Mouse (Mus musculus) MEL (cell line): Measurements from ENCODE around the gene Gclm. TPM values are rescaled to one million over a fixed set of nuclear protein-coding genes. Genes with fewer than 3 reads are reported as not detected.
"Not testable (repeated sequence)": the region's sequence is repeated elsewhere in the genome, so short reads cannot be mapped to it uniquely, and the experiment has no call there.

Source experiments
- DNase-seq: peaks from one replicate; pipeline ENCODE4 v3.0.0; 2011; ENCODE audit warnings: low read depth, low spot score
- H3K27ac ChIP-seq: 2 replicates; pipeline ENCODE4 v1.5.1; 2012; ENCODE audit warnings: low read depth, mild to moderate bottlenecking, control low read depth, low read length, moderate library complexity; ENCODE audit not compliant: control insufficient read depth
- H3K27me3 ChIP-seq, 2 experiments: fragments of 150-350 bp in 1 of 2; sonication (generic) in 1 of 2; 2 replicates each; pipeline ENCODE4 v1.6.1; 2012; ENCODE audit warnings: low read length in 2 of 2, mild to moderate bottlenecking in 2 of 2, improper control_type of control experiment in 1 of 2, moderate library complexity in 1 of 2; ENCODE audit not compliant: insufficient read depth in 2 of 2, control insufficient read depth in 1 of 2
- H3K36me3 ChIP-seq, 2 experiments: 2 replicates each; pipeline ENCODE4 v1.6.1; 2012 to 2014; ENCODE audit warnings: low read length in 2 of 2, improper control_type of control experiment in 1 of 2, inconsistent platforms in 1 of 2, mild to moderate bottlenecking in 1 of 2; ENCODE audit not compliant: insufficient read depth in 2 of 2, control insufficient read depth in 1 of 2
- H3K4me1 ChIP-seq, 2 experiments: fragments of 150-350 bp in 1 of 2; sonication (generic) in 1 of 2; 2 replicates each; pipeline ENCODE4 v1.6.1; 2012; ENCODE audit warnings: low read length in 2 of 2, improper control_type of control experiment in 1 of 2, mild to moderate bottlenecking in 1 of 2; ENCODE audit not compliant: insufficient read depth in 2 of 2, control insufficient read depth in 1 of 2
- H3K4me3 ChIP-seq, 2 experiments: fragments of 150-350 bp in 1 of 2; sonication (generic) in 1 of 2; 2 replicates each; pipeline ENCODE4 v1.5.1; 2012; ENCODE audit warnings: low read depth in 2 of 2, low read length in 2 of 2, mild to moderate bottlenecking in 2 of 2, moderate library complexity in 2 of 2, control low read depth in 1 of 2, improper control_type of control experiment in 1 of 2; ENCODE audit not compliant: control insufficient read depth in 1 of 2, insufficient read depth in 1 of 2
- H3K79me2 ChIP-seq: 2 replicates; pipeline ENCODE4 v1.6.1; 2012; ENCODE audit warnings: mild to moderate bottlenecking, low read length, moderate library complexity; ENCODE audit not compliant: control insufficient read depth, poor library complexity, insufficient read depth
- H3K9ac ChIP-seq: 2 replicates; pipeline ENCODE4 v1.6.1; 2012; ENCODE audit warnings: low read depth, mild to moderate bottlenecking, control low read depth, low read length, moderate library complexity; ENCODE audit not compliant: control insufficient read depth, poor library complexity, severe bottlenecking
- H3K9me3 ChIP-seq: fragments of 150-350 bp; sonication (generic); replicated peaks from 2 replicates; pipeline ENCODE4 v1.6.1; 2012; ENCODE audit warnings: mild to moderate bottlenecking, low read length, improper control_type of control experiment, moderate library complexity; ENCODE audit not compliant: insufficient read depth
- CTCF ChIP-seq, 3 experiments: IDR thresholded peaks in 2 of 3; conservative IDR thresholded peaks in 1 of 3; 2 replicates each; pipeline ENCODE4 v1.5.1; 2011 to 2012; ENCODE audit warnings: low read length in 3 of 3, low read depth in 2 of 3, mild to moderate bottlenecking in 2 of 3, improper control_type of control experiment in 1 of 3, inconsistent platforms in 1 of 3, mixed read lengths in 1 of 3, moderate library complexity in 1 of 3; ENCODE audit not compliant: control insufficient read depth in 1 of 3, insufficient read depth in 1 of 3, poor library complexity in 1 of 3, severe bottlenecking in 1 of 3
- E2F4 ChIP-seq: IDR thresholded peaks from 2 replicates; pipeline ENCODE4 v1.6.1; 2011; ENCODE audit warnings: low read depth, low read length, improper control_type of control experiment, borderline replicate concordance
- KAT2A ChIP-seq: conservative IDR thresholded peaks from 2 replicates; pipeline ENCODE4 v1.6.1; 2012; ENCODE audit warnings: low read depth, low read length, improper control_type of control experiment, inconsistent platforms
- MAZ ChIP-seq: IDR thresholded peaks from 2 replicates; pipeline ENCODE4 v1.6.1; 2012; ENCODE audit warnings: low read depth, mild to moderate bottlenecking, inconsistent platforms, low read length, improper control_type of control experiment
- MYC ChIP-seq: IDR thresholded peaks from 2 replicates; pipeline ENCODE4 v1.6.1; 2011; ENCODE audit warnings: low read depth, mild to moderate bottlenecking, low read length, improper control_type of control experiment, moderate library complexity
- POLR2A ChIP-seq, 2 experiments: IDR thresholded peaks; 2 replicates each; pipeline ENCODE4 v1.6.1; 2011 to 2012; ENCODE audit warnings: low read length in 2 of 2, mild to moderate bottlenecking in 2 of 2, control low read depth in 1 of 2, improper control_type of control experiment in 1 of 2, low read depth in 1 of 2, moderate library complexity in 1 of 2; ENCODE audit not compliant: control insufficient read depth in 1 of 2, insufficient read depth in 1 of 2, poor library complexity in 1 of 2
- POLR2AphosphoS2 ChIP-seq: IDR thresholded peaks from 2 replicates; pipeline ENCODE4 v1.6.1; 2011; ENCODE audit warnings: low read length, improper control_type of control experiment
- POLR2AphosphoS5 ChIP-seq: IDR thresholded peaks from 2 replicates; pipeline ENCODE4 v1.6.1; 2012; ENCODE audit warnings: low read depth, borderline replicate concordance, mild to moderate bottlenecking, inconsistent platforms, low read length, moderate library complexity, mixed read lengths
- RCOR1 ChIP-seq: IDR thresholded peaks from 2 replicates; pipeline ENCODE4 v1.6.1; 2012; ENCODE audit warnings: low read depth, mild to moderate bottlenecking, inconsistent platforms, low read length, improper control_type of control experiment
- TAL1 ChIP-seq: IDR thresholded peaks from 2 replicates; pipeline ENCODE4 v1.6.1; 2012; ENCODE audit warnings: mild to moderate bottlenecking, inconsistent platforms, low read length, moderate library complexity, mixed read lengths
- USF1 ChIP-seq: IDR thresholded peaks from 2 replicates; pipeline ENCODE4 v1.6.1; 2014; ENCODE audit warnings: low read depth, mild to moderate bottlenecking, inconsistent platforms, low read length, improper control_type of control experiment, moderate library complexity
- USF2 ChIP-seq, 2 experiments: IDR thresholded peaks; 2 replicates each; pipeline ENCODE4 v1.6.1; 2011 to 2012; ENCODE audit warnings: improper control_type of control experiment in 2 of 2, low read length in 2 of 2, borderline replicate concordance in 1 of 2, inconsistent platforms in 1 of 2, low read depth in 1 of 2, mild to moderate bottlenecking in 1 of 2; ENCODE audit not compliant: insufficient read depth in 1 of 2
- ZKSCAN1 ChIP-seq: IDR thresholded peaks from 2 replicates; pipeline ENCODE4 v1.6.1; 2012; ENCODE audit warnings: low read depth, mild to moderate bottlenecking, inconsistent platforms, low read length, improper control_type of control experiment, moderate library complexity
- ZMIZ1 ChIP-seq: IDR thresholded peaks from 2 replicates; pipeline ENCODE4 v1.6.1; 2012; ENCODE audit warnings: low read depth, mild to moderate bottlenecking, inconsistent platforms, low read length, improper control_type of control experiment, moderate library complexity
- ZNF384 ChIP-seq: IDR thresholded peaks from 2 replicates; pipeline ENCODE4 v1.6.1; 2012; ENCODE audit warnings: low read depth, mild to moderate bottlenecking, inconsistent platforms, low read length, improper control_type of control experiment
- polyA plus RNA-seq, 2 experiments: library from polyadenylated mRNA; stranded (reverse) in 1 of 2; unstranded in 1 of 2; fragments of >175 nt in 1 of 2; fragments of >200 nt in 1 of 2; gene quantifications; 2 replicates each; pipeline versions ENCODE4 v1.2.1 to v1.2.4; 2012; ENCODE audit warnings: low replicate concordance in 2 of 2, low read depth in 1 of 2; ENCODE audit not compliant: insufficient read length in 2 of 2, insufficient read depth in 1 of 2, missing spikeins in 1 of 2
- total RNA-seq: library from RNA; depleted of rRNA; stranded (reverse); fragments of 300-350 nt; gene quantifications from 2 replicates; pipeline ENCODE4 v1.2.3, GENCODE M21; 2012

Gene Gclm
- total and polyA plus RNA-seq, 3 experiments: 123 to 334 (median 174) TPM

- peaks cover 2 to 10% of the 10 kb centered on the region in 2 experiments; a peak in 3 of 4 replicates for H3K4me1 ChIP-seq
- peaks cover 2% of the 10 kb centered on the region; the same call in 1 of the 2 replicates for H3K79me2 ChIP-seq
- H3K9ac ChIP-seq: no peak overlapping the region
- peaks cover 4 to 10% of the 10 kb centered on the region in 2 experiments for H3K36me3 ChIP-seq
- H3K9me3 ChIP-seq: no peaks in the 10 kb centered on the region
- no peak overlapping the region for H3K4me3 ChIP-seq
- H3K27ac ChIP-seq: no peak overlapping the region
- no peaks in the 10 kb centered on the region for H3K27me3 ChIP-seq
- TF ChIP-seq POLR2AphosphoS2: no peak
- TF ChIP-seq USF1: no peak
- no peak for TF ChIP-seq USF2 (IDR thresholded peaks at IDR 0.05; ENCODE audit: borderline replicate concordance in 1 of 2, insufficient read depth in 1 of 2, low read depth in 1 of 2, low read length in 2 of 2)
- no peak for TF ChIP-seq POLR2AphosphoS5
- TF ChIP-seq TAL1: no peak
- TF ChIP-seq CTCF (IDR thresholded peaks at IDR 0.05 in 2 of 3, conservative IDR thresholded peaks at IDR 0.05 in 1 of 3; ENCODE audit: control insufficient read depth in 1 of 3, insufficient read depth in 1 of 3, low read depth in 2 of 3, low read length in 3 of 3, poor library complexity in 1 of 3, severe bottlenecking in 1 of 3): no peak
- TF ChIP-seq KAT2A: no peak
- TF ChIP-seq POLR2A (IDR thresholded peaks at IDR 0.05; ENCODE audit: control insufficient read depth in 1 of 2, insufficient read depth in 1 of 2, low read depth in 1 of 2, low read length in 2 of 2, poor library complexity in 1 of 2): no peak
- no peak for TF ChIP-seq MYC
- no peak for TF ChIP-seq RCOR1
- no peak for TF ChIP-seq MAZ
- no peak for TF ChIP-seq ZMIZ1
- no peak for TF ChIP-seq E2F4
- no peak for TF ChIP-seq ZNF384
- TF ChIP-seq ZKSCAN1: no peak
- no peak for DNase-seq
These were observed 43.3 kb downstream of the Gclm start for GRCm38 (mm10) chr3:122288613-122289195.

GRCm38 (mm10) chr3:122289344-122289743 is 44.0 kb downstream of the Gclm start:
- H3K9me3 ChIP-seq: not testable (repeated sequence)

More at GRCm38 (mm10) chr3:122289344-122289743, 44.0 kb downstream of the Gclm start:
- not testable (repeated sequence) for H3K9ac ChIP-seq, DNase-seq, H3K27ac ChIP-seq, H3K4me3 ChIP-seq, H3K79me2 ChIP-seq, H3K27me3 ChIP-seq
- peaks cover 4 to 11% of the 10 kb centered on the region in 2 experiments for H3K36me3 ChIP-seq
- H3K4me1 ChIP-seq: peaks cover 2 to 10% of the 10 kb centered on the region in 2 experiments; a peak in 3 of 4 replicates
